Mouse (Mus musculus) G1E (cell line): ENCODE results near the gene Mtif3.

Experiments used
- CTCF ChIP-seq: IDR thresholded peaks from 2 replicates; pipeline ENCODE4 v1.5.1; 2012; ENCODE audit warnings: low read depth, low read length, inconsistent platforms, mixed read lengths
- GATA1 ChIP-seq: IDR thresholded peaks from 2 replicates; pipeline ENCODE4 v1.6.1; 2012; ENCODE audit warnings: borderline replicate concordance, low read length, inconsistent platforms, mixed read lengths
- POLR2AphosphoS5 ChIP-seq: IDR thresholded peaks from 2 replicates; pipeline ENCODE4 v1.6.1; 2012; ENCODE audit warnings: low read depth, low read length, inconsistent platforms; ENCODE audit not compliant: insufficient replicate concordance
- TAL1 ChIP-seq: conservative IDR thresholded peaks from 2 replicates; pipeline ENCODE4 v1.6.1; 2012; ENCODE audit warnings: low read depth, low read length, inconsistent platforms, mixed read lengths

DNA sequence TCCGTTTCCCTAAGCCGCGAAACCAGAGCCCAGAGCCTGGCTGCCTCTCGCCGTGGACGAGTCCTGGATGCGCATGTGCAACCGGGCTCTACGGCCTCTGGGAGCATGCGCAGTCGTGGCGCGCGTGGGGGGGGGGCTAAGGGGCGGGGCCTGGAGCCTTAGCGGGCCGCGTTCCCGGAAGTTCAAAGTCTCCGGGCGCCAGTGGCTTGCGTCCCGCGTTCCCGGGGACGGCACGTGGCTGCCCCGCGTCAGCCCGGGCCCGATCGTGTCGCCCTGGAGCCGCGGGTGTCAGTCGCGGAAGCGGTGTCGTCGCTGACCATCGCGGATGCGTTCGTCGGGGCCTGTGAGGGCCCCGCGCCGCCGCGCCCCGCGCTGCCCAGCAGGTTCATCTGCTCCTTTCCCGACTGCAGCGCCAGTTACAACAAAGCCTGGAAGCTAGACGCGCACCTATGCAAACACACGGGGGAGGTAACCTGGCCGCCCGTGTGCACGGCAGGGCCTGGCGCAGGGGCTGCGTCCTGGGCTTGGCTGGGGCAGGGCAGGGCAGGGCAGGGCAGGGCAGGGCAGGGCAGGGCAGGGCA lies 15.0 kb downstream of the Mtif3 start, which contains the start of gene Gtf3a:
- TF ChIP-seq CTCF (no peak), GATA1 (no peak), POLR2AphosphoS5 (no peak), TAL1 (no peak)
